Mouse (Mus musculus): ENCODE measurements around the gene Slbp. TPM values are rescaled to one million over a fixed set of nuclear protein-coding genes. Genes with fewer than 3 reads are reported as not detected.

Gene Slbp
- total RNA-seq, 2 experiments from 2014 or later = 23.6 to 27.7 TPM

GRCm38 (mm10) chr5:33587498-33588058 is 64.8 kb downstream of the Slbp start:
- intact Hi-C loops (cut with DNase I) = no loop called here
- DNase-seq (ENCODE audit: low spot score in 2 of 2) = no peak

Other genes with a start within 250 kb of the Slbp start
- gene Nkx1-1, start 218.6 kb downstream of the Slbp start, total RNA-seq (2021) = not detected
- 10 to 100 TPM; 22.4 to 23.9 TPM for gene Fam53a, start 22.9 kb downstream of the Slbp start, total RNA-seq (2021)
- gene Gm9903, start 22.6 kb downstream of the Slbp start, total RNA-seq (2021) = 1 to 10 TPM in 1 of 2 experiments, under 1 TPM in 1; 0.72 to 1.3 TPM
- gene Tacc3, start 5.6 kb upstream of the Slbp start, total RNA-seq (2021) = 10 to 100 TPM in 1 of 2 experiments, 1 to 10 TPM in 1; 9.1 to 11.2 TPM
- 10 to 100 TPM; 24.9 to 26.7 TPM for gene Tmem129, start 5.8 kb upstream of the Slbp start, total RNA-seq (2021)
- 100 to 1,000 TPM; 109 to 111 TPM for gene Fgfr3, start 69.1 kb upstream of the Slbp start, total RNA-seq (2021)
- gene Letm1, start 130.2 kb upstream of the Slbp start, total RNA-seq (2021) = 100 to 1,000 TPM; 104 to 111 TPM
- 100 to 1,000 TPM; 127 to 142 TPM for gene Nsd2, start 168.2 kb upstream of the Slbp start, total RNA-seq (2021)

Measured in left cerebral cortex, postnatal 14 days (tissue).